Mouse (Mus musculus): ENCODE results near the gene Braf. TPM values are rescaled to one million over a fixed set of nuclear protein-coding genes. Genes with fewer than 3 reads are reported as not detected.
A peak's percentile ranks its signal among the peaks of the same experiment; 100 is the strongest.

Gene Braf
- polyA plus RNA-seq, 1 experiment from 2014 or later, result 22.6 TPM

GRCm38 (mm10) chr6:39557723-39558261 is 167.5 kb downstream of the Braf start, which contains the start of gene Dennd2a:
Gene Dennd2a, minus strand, starts transcription at chr6:39557867.
- Histone ChIP-seq H3K4me3 (ENCODE audit: low read depth, low read length) (peak within 1 kb of the TSS; percentile 90), H3K36me3 (ENCODE audit: control insufficient read depth, insufficient read depth, low read length) (no peaks in the 10 kb centered on the region), H3K4me2 (replicated peaks; ENCODE audit: low read depth, low read length) (peak within 1 kb of the TSS; percentile 75), H3K9me3 (ENCODE audit: control insufficient read depth, low read length) (no peaks in the 10 kb centered on the region), H3K27ac (ENCODE audit: low read depth, low read length) (peak within 1 kb of the TSS; percentile 98), H3K9ac (ENCODE audit: low read depth, low read length) (peak within 1 kb of the TSS; percentile 98), H3K27me3 (ENCODE audit: control insufficient read depth, insufficient read depth, low read length) (no peaks in the 10 kb centered on the region), H3K4me1 (replicated peaks; ENCODE audit: control insufficient read depth, insufficient read depth, low read length) (peaks cover 11% of the 10 kb centered on the region)
- ATAC-seq (ENCODE audit: low FRiP score), result peak; percentile 96
- under 1% methylated on average over 31 of the region's 50 CpGs for WGBS
- peak; percentile 96 for DNase-seq (ENCODE audit: low spot score)

GRCm38 (mm10) chr6:39556900-39557659 is 168.2 kb downstream of the Braf start:
- Histone ChIP-seq H3K4me2 (replicated peaks; ENCODE audit: low read depth, low read length) (peak overlapping the region; percentile 75), H3K9me3 (ENCODE audit: control insufficient read depth, low read length) (no peaks in the 10 kb centered on the region), H3K9ac (ENCODE audit: low read depth, low read length) (peak overlapping the region; percentile 98), H3K36me3 (ENCODE audit: control insufficient read depth, insufficient read depth, low read length) (no peaks in the 10 kb centered on the region), H3K4me1 (replicated peaks; ENCODE audit: control insufficient read depth, insufficient read depth, low read length) (peaks cover 11% of the 10 kb centered on the region), H3K4me3 (ENCODE audit: low read depth, low read length) (peak overlapping the region; percentile 90), H3K27ac (ENCODE audit: low read depth, low read length) (peak overlapping the region; percentile 98), H3K27me3 (ENCODE audit: control insufficient read depth, insufficient read depth, low read length) (no peaks in the 10 kb centered on the region)
- ATAC-seq (ENCODE audit: low FRiP score) (peak; percentile 75), DNase-seq (ENCODE audit: low spot score) (peak; percentile 71)
- WGBS, result under 1% methylated on average over 36 of the region's 54 CpGs

GRCm38 (mm10) chr6:39555648-39555945 is 169.7 kb downstream of the Braf start:
- H3K4me3 ChIP-seq (ENCODE audit: low read depth, low read length), result peak overlapping the region; percentile 8; the same call in 1 of the 2 replicates
- no peak overlapping the region for H3K9ac ChIP-seq (ENCODE audit: low read depth, low read length)
- H3K27ac ChIP-seq (ENCODE audit: low read depth, low read length), result no peak overlapping the region
- H3K9me3 ChIP-seq (ENCODE audit: control insufficient read depth, low read length), result no peaks in the 10 kb centered on the region
- DNase-seq (ENCODE audit: low spot score), result no peak
- WGBS, result 86% methylated on average over 2 of the region's 2 CpGs
- no peaks in the 10 kb centered on the region for H3K27me3 ChIP-seq (ENCODE audit: control insufficient read depth, insufficient read depth, low read length)
- peaks cover 11% of the 10 kb centered on the region for H3K4me1 ChIP-seq (replicated peaks; ENCODE audit: control insufficient read depth, insufficient read depth, low read length)
- ATAC-seq (ENCODE audit: low FRiP score), result no peak
- H3K36me3 ChIP-seq (ENCODE audit: control insufficient read depth, insufficient read depth, low read length), result no peaks in the 10 kb centered on the region
- peak overlapping the region; percentile 75 for H3K4me2 ChIP-seq (replicated peaks; ENCODE audit: low read depth, low read length)

DNA sequence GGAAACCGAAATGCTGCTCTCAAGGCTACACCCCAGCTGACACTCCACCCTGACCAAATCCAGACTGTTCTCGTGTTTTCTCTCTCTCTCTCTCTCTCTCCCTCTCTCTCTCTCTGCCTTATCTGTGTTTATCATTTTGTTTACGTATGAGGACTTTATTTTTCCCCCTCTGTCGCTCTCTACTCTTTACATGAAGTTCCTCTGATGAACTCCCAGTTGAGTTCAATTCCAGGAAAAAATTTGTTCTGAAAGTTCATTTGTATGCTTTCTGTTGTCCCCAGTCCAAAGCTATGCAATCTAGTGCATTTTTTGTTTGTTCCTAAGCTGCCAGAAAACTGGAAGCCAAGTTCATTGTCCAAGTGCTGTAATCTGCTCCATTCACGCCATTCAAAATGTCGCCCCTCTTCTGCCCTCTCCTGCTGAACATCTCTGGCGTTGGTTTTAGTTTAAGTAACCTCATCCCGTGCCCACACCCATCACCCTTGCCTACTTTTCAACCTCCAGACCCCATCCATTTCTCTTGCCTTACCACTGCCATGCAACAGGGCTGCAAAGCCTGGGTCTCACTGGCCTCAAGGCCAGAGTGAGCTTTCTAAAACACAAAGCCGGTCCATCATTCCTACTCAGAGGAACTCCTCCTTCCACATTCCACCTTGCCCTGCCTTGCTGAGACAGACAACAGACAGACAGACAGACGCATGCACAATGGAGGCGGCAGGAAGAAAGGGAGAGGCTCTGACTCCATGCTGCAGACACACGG is 170.2 kb downstream of the Braf start:
- Histone ChIP-seq H3K4me2 (replicated peaks; ENCODE audit: low read depth, low read length) (peak overlapping the region; percentile 75), H3K27ac (ENCODE audit: low read depth, low read length) (no peak overlapping the region), H3K27me3 (ENCODE audit: control insufficient read depth, insufficient read depth, low read length) (no peaks in the 10 kb centered on the region), H3K9ac (ENCODE audit: low read depth, low read length) (no peak overlapping the region), H3K36me3 (ENCODE audit: control insufficient read depth, insufficient read depth, low read length) (no peaks in the 10 kb centered on the region), H3K4me3 (ENCODE audit: low read depth, low read length) (peak overlapping the region; percentile 8; the same call in 1 of the 2 replicates), H3K4me1 (replicated peaks; ENCODE audit: control insufficient read depth, insufficient read depth, low read length) (peaks cover 11% of the 10 kb centered on the region), H3K9me3 (ENCODE audit: control insufficient read depth, low read length) (no peaks in the 10 kb centered on the region)
- WGBS, result 75% methylated on average over 12 of the region's 12 CpGs
- ATAC-seq (ENCODE audit: low FRiP score) (no peak), DNase-seq (ENCODE audit: low spot score) (no peak)

Other genes starting within 250 kb of the Braf start
- 38.1 and 38.8 TPM in 2 replicates for gene Dennd2a, start 167.6 kb downstream of the Braf start, polyA plus RNA-seq (2014; fragmentation: Nextera tagmentation; extraction: Ambion mirVana)
- gene Adck2, start 151.6 kb downstream of the Braf start, polyA plus RNA-seq (2014; fragmentation: Nextera tagmentation; extraction: Ambion mirVana), result 23.9 and 29.3 TPM in 2 replicates
- gene Gm42420, start 139.7 kb downstream of the Braf start, polyA plus RNA-seq (2014; fragmentation: Nextera tagmentation; extraction: Ambion mirVana), result 0.90 and 1.3 TPM in 2 replicates
- 268 and 291 TPM in 2 replicates for gene Ndufb2, start 132.9 kb downstream of the Braf start, polyA plus RNA-seq (2014; fragmentation: Nextera tagmentation; extraction: Ambion mirVana)
- gene Mrps33, start 85.5 kb upstream of the Braf start, polyA plus RNA-seq (2014; fragmentation: Nextera tagmentation; extraction: Ambion mirVana), result 232 and 245 TPM in 2 replicates
- 9.9 and 10.5 TPM in 2 replicates for gene Tmem178b, start 147.8 kb upstream of the Braf start, polyA plus RNA-seq (2014; fragmentation: Nextera tagmentation; extraction: Ambion mirVana)